Mouse (Mus musculus): Measurements from ENCODE around the gene Mccc1. TPM values are rescaled to one million over a fixed set of nuclear protein-coding genes. Genes with fewer than 3 reads are reported as not detected.

The Mccc1 gene
- polyA plus RNA-seq, 1 experiment from 2014 or later: 29.0 TPM

DNA sequence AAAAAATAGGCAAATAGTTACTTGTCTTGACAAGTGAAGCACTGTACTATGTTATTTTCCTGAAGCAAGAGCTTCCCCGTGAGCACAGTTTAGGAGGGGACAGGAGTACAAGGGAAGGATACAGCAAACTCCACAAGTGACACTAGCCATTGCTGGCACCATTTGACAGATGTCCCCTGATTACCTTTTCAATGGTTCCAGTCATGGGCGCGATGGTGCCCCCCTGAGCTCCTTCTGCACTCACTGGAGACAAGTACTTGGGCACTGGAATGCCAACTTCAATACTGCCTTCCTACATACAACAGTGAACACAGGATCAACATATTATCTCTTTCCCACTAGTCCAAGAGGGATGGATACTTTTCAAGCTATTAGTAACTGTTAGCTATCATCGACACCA is 37.1 kb downstream of the Mccc1 start:
- WGBS: 92% methylated on average over 4 of the region's 4 CpGs
- no peaks in the 10 kb centered on the region for H3K9me3 ChIP-seq
- ATAC-seq (ENCODE audit: low FRiP score, low read depth): no peak
- H3K36me3 ChIP-seq: peaks cover 53% of the 10 kb centered on the region
- no peaks in the 10 kb centered on the region for H3K27me3 ChIP-seq
- H3K4me3 ChIP-seq: no peak overlapping the region
- H3K4me2 ChIP-seq: no peak overlapping the region
- H3K4me1 ChIP-seq (replicated peaks): no peaks in the 10 kb centered on the region
- H3K9ac ChIP-seq: no peak overlapping the region
- no peak overlapping the region for H3K27ac ChIP-seq (replicated peaks)

DNA sequence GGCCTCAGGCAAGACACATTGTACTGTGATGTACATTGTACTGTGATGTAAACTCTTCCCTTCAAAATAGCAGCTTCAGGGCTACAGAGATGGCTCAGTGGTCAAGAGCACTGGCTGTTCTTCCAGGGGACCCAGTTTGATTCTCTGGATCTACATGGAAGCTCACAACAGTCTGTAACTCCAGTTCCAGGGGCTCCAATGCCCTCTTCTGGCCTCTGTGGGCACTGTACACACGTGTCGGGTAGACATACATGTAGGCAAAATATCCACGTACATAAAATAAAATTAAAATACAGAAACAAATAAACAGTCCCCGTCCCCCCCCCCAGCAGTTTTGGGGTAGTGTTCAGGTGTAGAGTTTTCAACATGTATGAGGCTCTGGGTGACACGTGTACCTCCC is 37.5 kb downstream of the Mccc1 start:
- Histone ChIP-seq H3K4me2 (no peak overlapping the region), H3K36me3 (peaks cover 53% of the 10 kb centered on the region), H3K27ac (replicated peaks) (no peak overlapping the region), H3K9ac (no peak overlapping the region), H3K4me1 (replicated peaks) (no peaks in the 10 kb centered on the region), H3K4me3 (no peak overlapping the region), H3K27me3 (no peaks in the 10 kb centered on the region), H3K9me3 (no peaks in the 10 kb centered on the region)
- no peak for ATAC-seq (ENCODE audit: low FRiP score, low read depth)
- WGBS: 94% methylated on average over 5 of the region's 5 CpGs

DNA sequence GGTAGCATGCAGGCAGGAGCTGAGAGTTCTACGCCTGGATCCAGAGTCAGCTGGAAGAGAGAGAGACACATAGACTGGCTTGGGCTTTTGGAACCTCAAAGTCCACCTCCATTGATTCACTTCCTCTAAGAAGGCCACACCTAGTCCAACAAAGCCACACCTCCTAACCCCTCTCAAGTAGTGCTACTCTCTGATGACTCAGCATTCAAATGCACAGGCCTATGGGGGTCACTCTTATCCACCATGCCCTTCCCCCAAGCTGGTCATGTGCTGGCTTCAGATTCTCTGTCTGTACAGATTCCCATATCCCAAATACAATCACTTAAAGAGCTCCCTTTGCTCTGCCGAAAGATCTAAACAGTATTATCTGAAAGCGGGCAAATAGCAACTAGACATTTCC is 43.2 kb downstream of the Mccc1 start:
- H3K27ac ChIP-seq (replicated peaks): no peak overlapping the region
- ATAC-seq (ENCODE audit: low FRiP score, low read depth): no peak
- no peaks in the 10 kb centered on the region for H3K4me1 ChIP-seq (replicated peaks)
- no peaks in the 10 kb centered on the region for H3K27me3 ChIP-seq
- 99% methylated on average over 3 of the region's 3 CpGs for WGBS
- no peak overlapping the region for H3K9ac ChIP-seq
- H3K36me3 ChIP-seq: peaks cover 35% of the 10 kb centered on the region
- H3K4me2 ChIP-seq: no peak overlapping the region
- H3K9me3 ChIP-seq: no peaks in the 10 kb centered on the region
- no peak overlapping the region for H3K4me3 ChIP-seq

DNA sequence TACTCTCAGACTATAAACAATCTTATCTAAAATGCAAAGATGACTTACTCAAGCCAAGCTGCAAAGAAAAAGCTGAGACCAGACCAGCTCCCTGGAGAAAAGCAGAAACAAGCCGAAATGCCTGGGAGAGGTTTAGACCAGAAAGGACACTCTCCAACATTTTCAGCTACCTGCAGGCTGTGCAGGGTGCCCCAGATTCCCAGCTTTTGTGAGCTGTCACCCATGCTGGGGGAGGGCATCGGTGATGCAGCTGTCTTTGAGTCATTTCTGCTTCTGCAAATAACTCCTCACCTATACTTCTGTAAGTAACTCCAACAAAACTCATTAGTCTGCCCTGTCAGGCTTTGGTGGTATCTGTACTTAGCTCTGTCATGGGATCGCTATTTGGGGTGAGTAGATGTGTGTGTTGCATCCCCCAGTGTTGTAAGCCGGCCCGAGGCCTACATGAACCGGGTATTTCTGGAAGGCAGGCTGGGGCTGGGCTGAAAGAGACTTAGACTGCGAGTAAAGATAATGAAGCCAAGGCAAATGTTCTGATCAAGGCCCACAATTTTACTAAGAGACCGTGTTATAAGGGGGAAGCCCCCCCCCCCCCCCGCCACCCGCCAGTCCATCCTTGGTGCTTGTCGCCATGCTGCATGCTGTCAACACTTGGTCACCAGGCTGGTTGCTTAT is 45.4 kb downstream of the Mccc1 start:
- H3K4me1 ChIP-seq (replicated peaks): no peaks in the 10 kb centered on the region
- no peak overlapping the region for H3K27ac ChIP-seq (replicated peaks)
- H3K9ac ChIP-seq: no peak overlapping the region
- H3K9me3 ChIP-seq: no peaks in the 10 kb centered on the region
- WGBS: 93% methylated on average over 11 of the region's 11 CpGs
- no peak overlapping the region for H3K4me2 ChIP-seq
- no peak overlapping the region for H3K4me3 ChIP-seq
- ATAC-seq (ENCODE audit: low FRiP score, low read depth): no peak
- no peaks in the 10 kb centered on the region for H3K27me3 ChIP-seq
- peaks cover 19% of the 10 kb centered on the region for H3K36me3 ChIP-seq

DNA sequence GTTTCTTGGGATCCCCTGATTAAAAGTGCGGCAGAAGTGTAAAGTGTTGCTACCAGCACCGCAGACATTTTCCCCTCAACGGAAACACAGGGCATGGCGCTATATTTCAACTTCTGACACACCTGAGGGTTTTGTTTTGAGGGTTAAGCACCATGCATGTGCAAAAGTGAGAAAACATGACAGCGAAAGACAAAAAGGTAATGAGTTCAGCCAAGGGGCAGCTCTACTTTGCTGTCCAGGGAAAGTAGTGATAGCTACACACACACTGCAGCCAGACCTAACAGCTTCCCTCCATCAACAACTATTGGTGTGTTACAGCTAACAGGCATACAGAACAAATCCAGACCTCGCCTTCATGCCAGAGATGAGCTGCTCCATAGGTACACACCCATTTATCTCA is 46.7 kb downstream of the Mccc1 start:
- no peaks in the 10 kb centered on the region for H3K9me3 ChIP-seq
- H3K27ac ChIP-seq (replicated peaks): no peak overlapping the region
- H3K27me3 ChIP-seq: no peaks in the 10 kb centered on the region
- no peaks in the 10 kb centered on the region for H3K4me1 ChIP-seq (replicated peaks)
- H3K4me3 ChIP-seq: no peak overlapping the region
- H3K9ac ChIP-seq: no peak overlapping the region
- H3K4me2 ChIP-seq: no peak overlapping the region
- ATAC-seq (ENCODE audit: low FRiP score, low read depth): no peak
- H3K36me3 ChIP-seq: peaks cover 8% of the 10 kb centered on the region; the same call in 1 of the 2 replicates
- WGBS: 95% methylated on average over 6 of the region's 6 CpGs

DNA sequence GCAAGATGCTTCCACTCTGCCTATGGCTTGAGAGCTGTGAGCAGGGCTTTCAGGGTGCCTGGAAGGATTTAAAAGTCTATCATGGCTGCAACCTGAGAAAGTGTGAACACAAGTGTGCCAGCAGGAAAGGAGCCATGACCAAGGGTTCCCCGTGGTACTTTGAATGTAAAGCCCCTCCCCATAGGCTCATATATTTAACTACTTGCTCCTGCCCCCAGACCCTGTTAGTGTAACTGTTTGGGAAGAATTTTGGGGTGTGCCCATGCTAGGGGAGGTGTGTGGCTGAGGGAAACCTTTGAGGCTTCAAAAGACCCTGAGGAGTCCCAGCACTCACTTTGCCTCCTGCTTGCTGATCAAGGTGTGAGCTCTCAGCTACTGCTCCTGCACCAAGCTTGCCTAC is 47.3 kb downstream of the Mccc1 start:
- Histone ChIP-seq H3K36me3 (0 out of 2 replicates have a peak, but pooled peaks cover 8% of the 10 kb centered on the region), H3K9ac (no peak overlapping the region), H3K27me3 (no peaks in the 10 kb centered on the region), H3K4me3 (no peak overlapping the region), H3K27ac (replicated peaks) (no peak overlapping the region), H3K4me1 (replicated peaks) (no peaks in the 10 kb centered on the region), H3K4me2 (no peak overlapping the region), H3K9me3 (no peaks in the 10 kb centered on the region)
- no peak for ATAC-seq (ENCODE audit: low FRiP score, low read depth)
- WGBS: 72% methylated on average over 1 of the region's 1 CpGs

DNA sequence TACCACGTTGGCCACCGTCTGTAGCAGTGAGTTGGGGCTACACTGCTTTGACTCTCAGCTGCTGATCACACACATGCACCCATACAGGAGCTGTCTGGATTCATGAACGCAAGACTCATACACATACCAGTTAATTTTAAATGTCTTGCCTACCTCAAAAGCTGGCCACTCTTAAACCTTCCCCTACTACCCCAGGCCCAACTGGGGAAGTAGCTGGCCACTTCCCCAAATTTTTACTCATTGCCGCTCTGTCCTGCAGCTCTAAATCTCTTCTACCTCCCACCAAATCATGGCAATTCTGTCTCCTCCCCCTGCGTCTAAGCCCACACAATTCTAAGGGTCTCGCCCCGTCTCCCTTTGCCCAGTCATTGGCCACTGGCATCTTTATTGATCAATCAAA is 52.3 kb downstream of the Mccc1 start:
- Histone ChIP-seq H3K9ac (no peak overlapping the region), H3K4me1 (replicated peaks) (no peaks in the 10 kb centered on the region), H3K27ac (replicated peaks) (no peak overlapping the region), H3K36me3 (no peaks in the 10 kb centered on the region), H3K27me3 (no peaks in the 10 kb centered on the region), H3K9me3 (no peaks in the 10 kb centered on the region), H3K4me2 (no peak overlapping the region), H3K4me3 (no peak overlapping the region)
- WGBS: 95% methylated on average over 7 of the region's 7 CpGs
- ATAC-seq (ENCODE audit: low FRiP score, low read depth): no peak

DNA sequence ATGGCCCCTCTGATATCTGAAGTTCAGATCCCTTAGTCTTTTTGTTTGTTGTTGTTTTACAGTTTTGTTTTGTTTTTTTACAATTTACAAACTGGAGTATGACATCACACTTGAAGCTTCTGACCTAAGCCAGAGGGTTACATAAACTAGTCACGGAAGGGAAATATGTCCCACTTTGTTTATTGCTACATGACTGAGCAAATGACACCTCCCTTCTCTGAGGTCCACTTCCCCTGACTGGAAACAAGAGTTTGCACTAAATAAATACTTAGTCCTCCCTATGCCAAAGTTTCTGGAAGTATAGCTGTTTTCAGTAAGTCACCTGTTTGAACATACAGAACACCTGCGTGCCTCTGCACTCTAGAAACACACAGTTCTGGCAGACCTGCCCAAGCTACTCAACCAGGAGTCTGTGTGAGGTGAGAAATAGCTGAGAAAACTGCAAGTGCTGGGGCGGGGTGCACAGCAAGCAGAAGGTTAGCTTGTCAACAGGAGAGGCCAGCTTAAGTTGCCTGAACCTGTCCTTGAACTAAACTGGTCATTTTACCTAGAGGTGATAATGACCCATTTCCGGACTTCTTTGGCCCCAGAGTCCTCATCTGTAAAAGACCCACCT is 59.9 kb downstream of the Mccc1 start:
- H3K27me3 ChIP-seq: no peaks in the 10 kb centered on the region
- H3K4me3 ChIP-seq: no peak overlapping the region
- WGBS: 92% methylated on average over 4 of the region's 4 CpGs
- no peak overlapping the region for H3K9ac ChIP-seq
- no peaks in the 10 kb centered on the region for H3K4me1 ChIP-seq (replicated peaks)
- H3K27ac ChIP-seq (replicated peaks): no peak overlapping the region
- H3K9me3 ChIP-seq: no peaks in the 10 kb centered on the region
- ATAC-seq (ENCODE audit: low FRiP score, low read depth): no peak
- H3K4me2 ChIP-seq: no peak overlapping the region
- no peaks in the 10 kb centered on the region for H3K36me3 ChIP-seq

DNA sequence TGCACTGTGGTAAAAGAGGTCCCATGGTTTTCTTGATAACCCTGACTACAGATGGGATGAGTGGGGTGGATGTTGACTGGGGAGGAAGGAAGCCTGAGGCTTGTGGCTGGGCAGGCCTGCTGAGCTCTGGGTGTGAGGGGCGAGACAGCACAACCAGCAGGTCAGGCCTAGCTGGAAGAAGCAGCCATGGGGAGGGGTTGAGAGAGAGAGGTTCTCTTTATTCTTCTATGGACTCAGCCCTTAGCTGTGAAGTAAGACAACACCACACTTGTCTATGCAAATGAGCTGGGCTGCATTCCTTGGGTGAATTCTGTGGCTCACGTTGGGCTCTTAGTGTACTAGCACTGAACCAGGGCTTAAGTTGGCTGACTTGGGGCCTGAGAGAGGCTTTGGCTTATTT is 60.4 kb downstream of the Mccc1 start:
- Histone ChIP-seq H3K4me1 (replicated peaks) (no peaks in the 10 kb centered on the region), H3K36me3 (no peaks in the 10 kb centered on the region), H3K27me3 (no peaks in the 10 kb centered on the region), H3K4me2 (no peak overlapping the region), H3K27ac (replicated peaks) (no peak overlapping the region), H3K4me3 (no peak overlapping the region), H3K9ac (no peak overlapping the region), H3K9me3 (no peaks in the 10 kb centered on the region)
- WGBS: 42% methylated on average over 2 of the region's 2 CpGs
- no peak for ATAC-seq (ENCODE audit: low FRiP score, low read depth)

DNA sequence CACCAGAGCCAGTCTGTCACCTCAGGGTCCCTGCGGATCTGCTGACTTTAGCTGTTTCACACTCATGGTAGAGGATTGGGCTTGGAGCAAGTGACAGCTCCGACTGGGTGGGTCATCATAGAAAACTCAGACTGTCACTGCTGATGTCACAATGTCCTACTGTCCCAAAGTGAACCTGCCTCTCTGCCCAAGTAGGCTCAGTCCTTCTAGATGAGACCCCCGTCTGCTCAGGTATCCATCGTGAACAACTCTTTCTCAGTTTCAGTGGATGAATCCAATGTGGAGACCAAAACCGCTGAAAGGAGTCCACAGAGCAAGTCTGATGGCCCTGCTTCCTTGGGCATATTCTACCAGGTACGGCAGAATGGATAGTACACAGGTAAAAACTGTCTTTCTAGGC is 63.1 kb downstream of the Mccc1 start, which contains the start of gene Dcun1d1:
Gene Dcun1d1, minus strand, starts transcription at position 101 of the 400 bp plus-strand sequence.
- ATAC-seq (ENCODE audit: low FRiP score, low read depth): no peak
- Histone ChIP-seq H3K4me1 (replicated peaks) (peaks cover 10% of the 10 kb centered on the region), H3K9me3 (no peaks in the 10 kb centered on the region), H3K27ac (replicated peaks) (no peak within 1 kb of the TSS), H3K4me3 (no peak within 1 kb of the TSS), H3K4me2 (no peak within 1 kb of the TSS), H3K27me3 (no peaks in the 10 kb centered on the region), H3K9ac (no peak within 1 kb of the TSS), H3K36me3 (no peaks in the 10 kb centered on the region)
- WGBS: 93% methylated on average over 6 of the region's 6 CpGs

DNA sequence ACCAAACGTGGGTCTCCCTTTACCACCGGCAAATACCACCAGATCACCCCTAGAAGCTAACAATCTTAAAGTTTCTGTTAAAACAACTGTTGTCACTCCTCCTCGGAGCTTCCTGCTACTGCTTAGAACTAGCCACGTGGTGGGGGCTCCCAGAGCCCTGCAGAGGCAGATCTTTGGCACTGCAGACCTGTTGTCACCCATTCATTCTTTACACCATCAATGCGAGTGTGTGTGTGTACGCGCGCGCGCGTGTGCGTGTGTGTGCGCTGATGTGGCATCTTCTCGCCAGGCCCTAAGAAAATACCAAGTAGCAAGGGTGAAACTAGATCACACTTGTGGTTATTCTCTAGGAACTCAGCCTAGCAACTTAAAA is 67.1 kb downstream of the Mccc1 start:
- H3K9ac ChIP-seq: peak overlapping the region; percentile 99
- H3K27ac ChIP-seq (replicated peaks): peak overlapping the region; percentile 92
- 3% methylated on average over 14 of the region's 14 CpGs for WGBS
- peak overlapping the region; percentile 87 for H3K4me2 ChIP-seq
- H3K9me3 ChIP-seq: no peaks in the 10 kb centered on the region
- H3K4me1 ChIP-seq (replicated peaks): peaks cover 26% of the 10 kb centered on the region
- peak; percentile 47 for ATAC-seq (ENCODE audit: low FRiP score, low read depth)
- H3K4me3 ChIP-seq: peak overlapping the region; percentile 98
- no peaks in the 10 kb centered on the region for H3K27me3 ChIP-seq
- no peaks in the 10 kb centered on the region for H3K36me3 ChIP-seq

DNA sequence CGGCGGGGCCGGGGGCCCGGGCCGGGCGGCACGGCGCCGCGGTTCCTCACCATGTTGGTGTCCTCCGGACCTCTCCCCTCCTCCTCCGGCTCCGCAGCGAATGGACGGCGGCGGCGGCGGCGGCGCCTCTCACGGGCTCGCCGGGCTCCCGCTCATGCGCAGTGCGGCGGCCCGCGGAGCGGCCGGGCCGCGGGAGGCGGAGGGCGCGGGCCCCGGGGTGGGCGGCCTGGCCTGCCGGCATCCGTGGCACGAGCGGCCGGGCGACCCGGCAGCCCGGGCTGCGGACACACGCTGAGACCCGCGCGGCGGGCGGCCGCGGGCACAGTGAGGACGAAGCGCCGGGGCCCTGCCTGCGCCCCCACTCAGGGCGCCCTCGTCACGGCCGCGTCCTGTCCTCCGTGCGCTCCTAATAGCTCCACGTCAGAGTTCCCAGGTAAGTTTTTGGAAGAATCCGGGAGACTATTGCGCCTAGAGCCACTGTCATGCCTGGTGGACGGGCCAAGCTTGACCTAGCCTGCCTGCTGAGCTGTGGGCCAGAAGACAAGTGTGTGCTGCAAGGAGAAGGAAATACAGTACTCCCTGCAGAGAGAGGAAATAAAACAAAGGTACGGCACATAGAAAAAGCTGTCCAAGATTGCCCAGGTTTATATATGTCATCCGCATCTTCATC is 67.6 kb downstream of the Mccc1 start:
- peak overlapping the region; percentile 87 for H3K4me2 ChIP-seq
- ATAC-seq (ENCODE audit: low FRiP score, low read depth): peak; percentile 96
- peak overlapping the region; percentile 99 for H3K9ac ChIP-seq
- peaks cover 26% of the 10 kb centered on the region for H3K4me1 ChIP-seq (replicated peaks)
- H3K9me3 ChIP-seq: no peaks in the 10 kb centered on the region
- WGBS: under 1% methylated on average over 51 of the region's 73 CpGs
- H3K4me3 ChIP-seq: peak overlapping the region; percentile 98
- no peaks in the 10 kb centered on the region for H3K36me3 ChIP-seq
- H3K27ac ChIP-seq (replicated peaks): peak overlapping the region; percentile 92
- H3K27me3 ChIP-seq: no peaks in the 10 kb centered on the region

All from hindbrain, embryonic 15.5 days (tissue).